Mouse (Mus musculus): ENCODE results near the gene Prtg.

The Prtg gene

GRCm38 (mm10) chr9:72808586-72808985, 1.9 kb downstream of the Prtg start:
- intact Hi-C loops (cut with DNase I) = no loop called here

- intact Hi-C loops (cut with DNase I) = no loop called here
These were observed 2.4 kb downstream of the Prtg start for GRCm38 (mm10) chr9:72809077-72809476.

GRCm38 (mm10) chr9:72810607-72811006, 3.9 kb downstream of the Prtg start:
- intact Hi-C loops (cut with DNase I) = no loop called here

DNA sequence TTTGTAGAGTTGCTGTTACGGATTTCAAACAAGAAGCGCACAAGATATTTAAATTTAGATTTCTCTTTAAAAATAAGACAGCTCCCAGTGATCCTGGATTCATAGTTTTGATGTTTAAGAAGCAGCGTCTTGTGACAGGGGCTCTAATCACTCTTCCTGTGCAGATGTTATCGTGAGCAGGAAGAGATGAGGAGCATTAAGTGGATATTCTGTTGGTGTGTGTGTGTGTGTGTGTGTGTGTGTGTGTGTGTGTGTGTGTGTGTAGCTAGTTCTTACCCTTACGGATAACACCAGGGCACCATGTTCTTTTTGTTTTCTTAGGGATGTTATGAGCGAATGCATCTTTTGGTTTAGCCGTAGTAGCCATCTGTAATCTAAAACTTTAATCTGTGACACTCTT, 5.4 kb downstream of the Prtg start:
- intact Hi-C loops (cut with DNase I) = no loop called here

DNA sequence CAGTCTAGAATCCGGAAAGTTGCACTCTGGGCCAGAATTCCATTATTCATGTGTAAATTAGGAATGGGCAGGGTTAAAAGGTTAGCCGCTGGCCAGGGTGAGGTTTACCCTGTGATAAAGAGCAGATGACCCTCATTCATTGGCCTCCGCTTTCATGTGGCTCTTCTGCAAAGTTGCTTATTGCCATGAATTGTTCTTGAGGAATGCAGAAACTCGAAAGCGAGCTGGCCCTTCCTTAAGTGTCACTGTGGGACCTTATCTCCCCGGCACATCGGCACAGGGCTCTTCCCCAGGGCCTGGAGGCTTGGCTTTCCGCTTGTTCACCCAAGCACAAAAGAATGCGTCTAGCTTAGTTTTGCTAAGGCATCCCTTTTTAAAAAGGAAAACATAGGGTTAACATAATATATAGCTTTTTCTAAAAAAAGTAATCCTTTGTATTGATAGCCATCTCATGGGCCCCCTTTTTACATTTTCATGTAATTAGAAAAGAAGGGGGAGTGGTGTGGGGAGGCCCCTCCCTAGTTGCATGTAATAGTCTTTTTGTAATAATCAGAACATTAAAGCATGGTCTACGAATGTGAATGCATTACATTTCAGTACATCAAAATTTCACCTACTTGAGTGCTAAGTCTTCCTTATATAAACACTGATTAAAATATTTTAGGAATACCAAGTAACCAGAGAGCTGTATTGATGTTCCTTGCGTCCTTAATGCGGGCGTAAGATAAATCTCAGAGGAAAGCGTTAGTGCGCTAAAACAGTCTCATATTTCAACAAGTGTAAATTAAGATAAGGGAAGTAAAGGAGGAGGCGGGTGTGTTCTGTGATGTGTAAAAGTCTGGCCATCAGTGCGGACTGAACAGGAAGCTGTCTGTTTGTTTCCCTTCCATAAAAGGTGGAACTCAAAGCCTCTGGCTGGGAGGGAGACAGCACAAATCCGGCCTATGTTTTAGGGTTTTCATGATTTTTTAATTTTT, 6.2 kb downstream of the Prtg start:
- intact Hi-C loops (cut with DNase I) = no loop called here

DNA sequence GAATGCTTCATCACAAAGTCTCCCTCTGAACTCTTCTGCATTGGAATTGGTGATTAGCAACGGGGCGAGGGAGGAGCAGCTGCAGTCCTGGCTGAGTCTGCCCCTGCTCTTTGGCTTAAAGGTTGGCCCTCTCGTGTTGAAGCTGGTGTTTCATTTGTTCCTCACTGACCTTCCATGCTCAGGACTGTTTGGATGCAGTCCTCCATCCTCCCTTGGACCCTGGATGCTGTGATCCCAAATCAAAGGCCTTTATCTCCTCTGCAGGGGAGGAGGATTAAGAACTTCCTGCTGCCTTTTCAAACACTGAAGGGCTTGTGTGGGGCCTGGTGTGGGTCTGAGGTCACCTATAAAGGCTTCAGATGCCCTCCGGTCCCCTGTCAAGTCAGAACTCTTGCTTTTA, 18.8 kb downstream of the Prtg start:
- intact Hi-C loops (cut with DNase I) = no loop called here

- intact Hi-C loops (cut with DNase I) = no loop called here
These were observed 19.3 kb downstream of the Prtg start for GRCm38 (mm10) chr9:72825976-72826375.

DNA sequence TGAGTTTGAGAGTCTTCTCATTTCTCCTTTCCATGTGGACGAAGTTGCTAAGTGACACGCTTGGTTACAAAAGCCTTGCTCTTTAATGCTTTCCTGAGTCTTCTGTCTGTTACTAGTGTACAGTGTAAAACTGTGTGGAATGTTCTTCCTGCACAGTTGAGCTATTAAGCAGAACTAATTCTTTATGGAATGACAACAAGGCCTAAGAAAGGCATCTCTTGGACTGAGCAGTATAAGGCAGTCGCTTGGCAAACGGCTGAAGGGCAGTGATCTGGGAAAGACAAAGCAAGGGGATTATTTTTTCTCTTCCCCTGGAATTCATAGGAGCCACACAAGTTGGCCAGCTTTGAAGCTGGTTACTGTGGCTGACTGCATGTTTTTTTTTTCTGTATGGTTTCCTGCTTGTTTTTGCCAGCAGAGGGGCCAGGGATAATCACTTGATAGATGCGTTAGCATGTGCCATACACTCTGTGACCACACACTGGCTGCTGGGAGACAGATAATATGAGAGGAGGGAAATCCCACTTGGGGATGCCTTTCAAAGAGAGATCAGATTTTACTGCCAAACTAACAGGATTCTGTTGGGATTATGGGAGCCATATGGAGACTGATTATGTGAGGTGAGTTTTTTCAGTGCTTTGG, 22.1 kb downstream of the Prtg start:
- intact Hi-C loops (cut with DNase I) = no loop called here

DNA sequence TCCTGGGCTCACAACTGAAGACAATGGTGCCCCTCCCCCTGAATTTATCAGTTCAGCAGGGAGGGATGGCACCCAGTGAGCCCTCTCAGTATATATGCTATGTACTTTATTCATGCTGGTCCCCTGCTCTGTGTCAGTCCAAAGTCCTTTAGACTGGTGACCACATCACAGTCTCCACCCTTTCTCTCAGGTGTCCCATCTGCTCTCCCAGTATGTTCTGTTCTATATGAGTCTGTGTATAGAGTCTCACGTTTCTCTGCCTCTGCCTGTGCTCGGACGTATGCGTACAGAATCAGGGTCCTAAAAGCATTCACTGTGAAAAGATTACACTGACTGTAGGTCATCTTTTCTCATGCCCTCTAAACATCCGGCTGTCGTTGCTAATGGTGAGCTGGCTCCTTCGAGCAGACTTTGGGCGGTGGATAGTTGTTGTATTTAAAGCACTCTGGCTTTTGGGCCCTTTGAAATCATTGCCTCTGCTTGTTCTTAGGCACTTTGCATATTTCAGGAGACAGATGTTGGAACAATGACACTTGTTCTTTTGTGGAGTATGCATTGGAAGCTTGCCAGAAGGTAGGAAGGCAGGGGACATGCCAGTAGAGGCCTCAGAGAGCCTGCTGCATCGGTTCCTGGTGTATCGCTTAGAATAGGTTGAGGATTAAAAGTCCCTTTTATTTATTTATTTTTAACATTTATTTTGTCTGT, 27.5 kb downstream of the Prtg start:
- intact Hi-C loops (cut with DNase I) = no loop called here

DNA sequence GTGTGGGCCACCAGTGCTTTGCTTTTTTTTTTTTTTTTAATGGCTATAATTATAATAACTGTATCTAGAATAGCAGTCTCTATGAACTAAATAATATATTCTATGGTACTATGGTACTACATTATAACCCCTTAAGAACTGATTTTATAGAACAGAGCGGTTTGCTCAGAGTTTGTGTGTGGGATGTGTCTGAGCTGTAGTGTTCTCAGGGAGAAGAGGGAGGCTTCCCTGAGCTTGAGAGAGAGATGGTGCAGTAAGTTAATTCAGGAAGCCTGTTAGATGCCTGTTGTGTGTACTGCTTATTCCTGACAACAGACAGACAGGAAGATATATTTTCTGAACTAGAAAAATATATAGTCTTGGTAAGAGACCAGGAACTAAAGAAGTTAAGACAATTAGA, 28.3 kb downstream of the Prtg start:
- intact Hi-C loops (cut with DNase I) = no loop called here

GRCm38 (mm10) chr9:72836708-72837495, 30.2 kb downstream of the Prtg start:
- intact Hi-C loops (cut with DNase I) = no loop called here

GRCm38 (mm10) chr9:72837598-72838160, 31.0 kb downstream of the Prtg start:
- intact Hi-C loops (cut with DNase I) = no loop called here

- intact Hi-C loops (cut with DNase I) = no loop called here
These were observed 31.6 kb downstream of the Prtg start for GRCm38 (mm10) chr9:72838256-72838655.

DNA sequence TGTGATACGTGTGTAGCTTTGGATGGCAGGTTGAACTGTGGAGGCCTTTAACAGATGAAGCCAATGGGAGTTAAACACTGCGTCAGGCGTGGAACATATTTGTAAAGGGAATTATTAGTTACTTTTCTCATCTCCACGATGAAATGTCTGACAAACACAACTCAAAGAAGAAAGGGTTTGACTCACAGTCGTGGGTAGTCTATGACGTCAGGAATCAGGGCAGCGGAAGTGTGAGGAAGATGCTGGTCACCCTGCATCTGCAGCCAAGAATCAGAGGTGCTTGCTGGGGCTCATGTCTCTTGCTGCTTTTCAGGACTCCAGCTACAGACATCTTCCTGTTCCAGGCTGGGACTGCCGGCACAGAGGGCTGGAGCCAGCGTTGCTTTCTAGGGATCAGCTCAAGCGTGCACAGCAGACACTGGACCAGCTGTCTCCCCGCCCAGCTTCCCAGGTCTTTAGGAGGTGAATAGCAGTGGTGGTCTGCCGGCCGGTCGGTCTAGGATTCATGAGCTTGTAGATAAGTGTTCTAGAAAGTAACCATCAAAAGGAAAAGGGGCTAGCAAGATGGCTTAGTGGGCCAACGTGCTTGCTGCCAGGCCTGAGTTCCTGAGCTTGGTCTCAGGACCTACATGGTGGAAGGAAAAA, 32.8 kb downstream of the Prtg start:
- intact Hi-C loops (cut with DNase I) = no loop called here

DNA sequence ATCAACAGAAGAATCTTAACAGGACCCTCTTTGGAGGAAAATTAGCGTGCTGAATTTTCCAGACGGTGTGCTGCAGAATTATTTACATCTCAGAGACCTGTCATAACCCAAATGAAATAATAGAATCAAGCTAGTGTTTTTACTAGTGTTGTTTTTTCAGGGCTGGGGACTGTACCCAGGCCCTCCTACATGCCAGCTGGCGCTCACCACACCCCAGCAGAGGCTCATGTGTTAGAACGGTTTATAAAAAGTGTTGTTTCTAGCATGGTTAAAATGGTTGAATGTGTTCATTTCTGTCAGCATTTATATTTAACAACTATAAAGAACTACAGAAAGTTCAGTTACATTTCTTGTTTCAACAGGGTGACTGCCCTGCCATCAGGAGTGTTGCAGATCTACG, 37.8 kb downstream of the Prtg start:
- intact Hi-C loops (cut with DNase I) = no loop called here

DNA sequence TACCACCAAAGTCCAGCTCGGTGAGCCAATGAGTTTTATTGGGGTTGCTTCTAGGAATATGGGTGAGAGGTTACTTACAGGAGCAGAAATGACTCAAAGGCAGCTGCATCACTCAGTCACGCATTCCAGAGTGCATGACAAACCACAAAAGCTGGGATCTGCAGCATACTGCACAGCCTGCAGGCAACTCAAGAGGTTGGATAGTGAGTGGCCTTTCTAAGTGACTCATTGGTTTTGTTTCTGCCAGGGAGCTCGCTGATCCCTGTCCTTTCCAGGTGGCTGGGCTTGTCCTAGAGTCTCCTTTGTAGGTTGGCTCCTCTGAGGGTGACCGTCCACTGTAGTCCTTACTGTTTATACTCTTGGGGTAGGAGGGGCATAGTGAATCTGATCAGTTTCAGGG, 39.5 kb downstream of the Prtg start:
- intact Hi-C loops (cut with DNase I) = no loop called here

- intact Hi-C loops (cut with DNase I) = no loop called here
These were observed 44.9 kb downstream of the Prtg start for GRCm38 (mm10) chr9:72851541-72851940.

- intact Hi-C loops (cut with DNase I) = no loop called here
These were observed 45.3 kb downstream of the Prtg start for GRCm38 (mm10) chr9:72851979-72852378.

DNA sequence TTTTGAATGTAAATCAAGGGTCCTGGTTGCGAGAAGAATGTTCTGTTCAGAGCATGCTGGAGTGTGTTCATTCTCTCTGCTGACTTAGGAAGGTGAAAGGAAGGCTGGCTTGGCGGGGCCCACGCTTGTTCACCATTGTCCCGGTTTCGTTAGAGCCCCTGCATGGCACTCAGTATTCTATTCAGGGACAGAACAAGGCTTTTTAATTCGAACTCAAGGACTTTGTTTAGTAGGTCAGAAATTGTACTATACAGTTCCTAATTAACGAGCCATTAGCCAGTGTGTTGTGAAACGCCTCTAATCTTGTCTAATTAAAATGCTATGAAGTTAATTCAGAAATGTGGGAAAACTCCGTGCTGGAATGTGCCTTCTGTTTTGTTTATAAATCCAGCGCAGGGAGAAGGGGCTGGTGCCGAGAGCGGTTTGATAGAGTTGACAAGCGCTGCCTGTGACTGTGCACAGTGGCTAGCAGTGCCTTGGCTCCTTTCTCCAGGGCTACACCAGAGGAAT, 47.1 kb downstream of the Prtg start:
- intact Hi-C loops (cut with DNase I) = no loop called here

DNA sequence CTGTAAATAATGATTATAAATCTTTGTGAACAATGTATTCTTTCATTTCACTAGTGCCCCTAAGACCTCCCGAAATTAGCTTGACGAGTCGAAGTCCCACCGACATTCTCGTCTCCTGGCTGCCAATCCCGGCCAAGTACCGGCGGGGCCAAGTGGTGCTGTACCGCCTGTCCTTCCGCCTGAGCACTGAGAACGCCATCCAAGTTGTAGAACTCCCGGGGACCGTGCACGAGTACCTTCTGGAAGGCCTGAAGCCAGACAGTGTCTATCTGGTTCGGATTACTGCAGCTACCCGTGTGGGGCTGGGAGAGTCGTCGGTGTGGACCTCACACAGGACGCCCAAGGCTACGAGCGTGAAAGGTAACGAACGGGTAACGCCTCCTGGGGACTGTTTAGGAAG, 50.0 kb downstream of the Prtg start:
- intact Hi-C loops (cut with DNase I) = no loop called here
